Mouse (Mus musculus): Measurements from ENCODE around the gene Slc3a1. TPM values are rescaled to one million over a fixed set of nuclear protein-coding genes. Genes with fewer than 3 reads are reported as not detected.

The Slc3a1 gene
- polyA plus RNA-seq, 1 experiment from 2014 or later, result 0.21 TPM

- H3K4me1 ChIP-seq (ENCODE audit: control insufficient read depth, insufficient read depth, low read length), result no peaks in the 10 kb centered on the region
- no peak for ATAC-seq (ENCODE audit: insufficient read depth, low FRiP score, low TSS enrichment)
- no peak overlapping the region for H3K9ac ChIP-seq (ENCODE audit: low read length)
- no peaks in the 10 kb centered on the region for H3K9me3 ChIP-seq (ENCODE audit: control insufficient read depth, low read length)
- no peak overlapping the region for H3K4me3 ChIP-seq (ENCODE audit: low read depth, low read length)
- H3K36me3 ChIP-seq (ENCODE audit: control insufficient read depth, insufficient read depth, low read length), result no peaks in the 10 kb centered on the region
- no peaks in the 10 kb centered on the region for H3K27me3 ChIP-seq (ENCODE audit: control insufficient read depth, insufficient read depth, low read length)
- no peak for DNase-seq (ENCODE audit: low spot score)
- no peak overlapping the region for H3K4me2 ChIP-seq (ENCODE audit: low read depth)
- WGBS, result 83% methylated on average over 6 of the region's 6 CpGs
- H3K27ac ChIP-seq (ENCODE audit: low read depth, low read length), result no peak overlapping the region
Measured at GRCm38 (mm10) chr17:85042419-85042818, 14.2 kb downstream of the Slc3a1 start.

- ATAC-seq (ENCODE audit: insufficient read depth, low FRiP score, low TSS enrichment) (no peak), DNase-seq (ENCODE audit: low spot score) (no peak)
- WGBS, result 78% methylated on average over 6 of the region's 6 CpGs
Measured at GRCm38 (mm10) chr17:85043404-85043816, 15.2 kb downstream of the Slc3a1 start.

GRCm38 (mm10) chr17:85044466-85044865 lies 16.3 kb downstream of the Slc3a1 start:
- WGBS, result 90% methylated on average over 5 of the region's 5 CpGs
- no peaks in the 10 kb centered on the region for H3K36me3 ChIP-seq (ENCODE audit: control insufficient read depth, insufficient read depth, low read length)
- no peak for DNase-seq (ENCODE audit: low spot score)
- no peak for ATAC-seq (ENCODE audit: insufficient read depth, low FRiP score, low TSS enrichment)
- no peaks in the 10 kb centered on the region for H3K27me3 ChIP-seq (ENCODE audit: control insufficient read depth, insufficient read depth, low read length)
- H3K4me2 ChIP-seq (ENCODE audit: low read depth), result no peak overlapping the region
- H3K4me3 ChIP-seq (ENCODE audit: low read depth, low read length), result no peak overlapping the region
- H3K27ac ChIP-seq (ENCODE audit: low read depth, low read length), result no peak overlapping the region
- H3K9ac ChIP-seq (ENCODE audit: low read length), result no peak overlapping the region
- H3K9me3 ChIP-seq (ENCODE audit: control insufficient read depth, low read length), result no peaks in the 10 kb centered on the region
- no peaks in the 10 kb centered on the region for H3K4me1 ChIP-seq (ENCODE audit: control insufficient read depth, insufficient read depth, low read length)

More at GRCm38 (mm10) chr17:85043404-85043816, 15.2 kb downstream of the Slc3a1 start:
- no peaks in the 10 kb centered on the region for H3K36me3 ChIP-seq (ENCODE audit: control insufficient read depth, insufficient read depth, low read length)
- no peaks in the 10 kb centered on the region for H3K9me3 ChIP-seq (ENCODE audit: control insufficient read depth, low read length)
- no peak overlapping the region for H3K9ac ChIP-seq (ENCODE audit: low read length)
- no peaks in the 10 kb centered on the region for H3K27me3 ChIP-seq (ENCODE audit: control insufficient read depth, insufficient read depth, low read length)
- H3K4me3 ChIP-seq (ENCODE audit: low read depth, low read length), result no peak overlapping the region
- no peaks in the 10 kb centered on the region for H3K4me1 ChIP-seq (ENCODE audit: control insufficient read depth, insufficient read depth, low read length)
- H3K27ac ChIP-seq (ENCODE audit: low read depth, low read length), result no peak overlapping the region
- no peak overlapping the region for H3K4me2 ChIP-seq (ENCODE audit: low read depth)

GRCm38 (mm10) chr17:85045160-85045559 lies 17.0 kb downstream of the Slc3a1 start:
- Histone ChIP-seq H3K4me2 (ENCODE audit: low read depth) (no peak overlapping the region), H3K36me3 (ENCODE audit: control insufficient read depth, insufficient read depth, low read length) (no peaks in the 10 kb centered on the region), H3K4me1 (ENCODE audit: control insufficient read depth, insufficient read depth, low read length) (no peaks in the 10 kb centered on the region), H3K9me3 (ENCODE audit: control insufficient read depth, low read length) (no peaks in the 10 kb centered on the region), H3K27me3 (ENCODE audit: control insufficient read depth, insufficient read depth, low read length) (no peaks in the 10 kb centered on the region), H3K27ac (ENCODE audit: low read depth, low read length) (no peak overlapping the region), H3K9ac (ENCODE audit: low read length) (no peak overlapping the region), H3K4me3 (ENCODE audit: low read depth, low read length) (no peak overlapping the region)
- WGBS, result 89% methylated on average over 12 of the region's 12 CpGs
- ATAC-seq (ENCODE audit: insufficient read depth, low FRiP score, low TSS enrichment), result no peak
- DNase-seq (ENCODE audit: low spot score), result no peak

- DNase-seq (ENCODE audit: low spot score) (no peak), ATAC-seq (ENCODE audit: insufficient read depth, low FRiP score, low TSS enrichment) (no peak)
- Histone ChIP-seq H3K4me1 (ENCODE audit: control insufficient read depth, insufficient read depth, low read length) (no peaks in the 10 kb centered on the region), H3K4me3 (ENCODE audit: low read depth, low read length) (no peak overlapping the region), H3K9ac (ENCODE audit: low read length) (no peak overlapping the region), H3K27ac (ENCODE audit: low read depth, low read length) (no peak overlapping the region), H3K4me2 (ENCODE audit: low read depth) (no peak overlapping the region), H3K36me3 (ENCODE audit: control insufficient read depth, insufficient read depth, low read length) (no peaks in the 10 kb centered on the region), H3K27me3 (ENCODE audit: control insufficient read depth, insufficient read depth, low read length) (no peaks in the 10 kb centered on the region), H3K9me3 (ENCODE audit: control insufficient read depth, low read length) (no peaks in the 10 kb centered on the region)
- WGBS, result 94% methylated on average over 5 of the region's 5 CpGs
Measured at GRCm38 (mm10) chr17:85048379-85048778, 20.2 kb downstream of the Slc3a1 start.

GRCm38 (mm10) chr17:85058276-85058675 lies 30.1 kb downstream of the Slc3a1 start:
- Histone ChIP-seq H3K27ac (ENCODE audit: low read depth, low read length) (no peak overlapping the region), H3K9ac (ENCODE audit: low read length) (no peak overlapping the region), H3K27me3 (ENCODE audit: control insufficient read depth, insufficient read depth, low read length) (no peaks in the 10 kb centered on the region), H3K4me2 (ENCODE audit: low read depth) (no peak overlapping the region), H3K36me3 (ENCODE audit: control insufficient read depth, insufficient read depth, low read length) (0 out of 2 replicates have a peak, but pooled peaks cover 2% of the 10 kb centered on the region), H3K4me3 (ENCODE audit: low read depth, low read length) (no peak overlapping the region), H3K4me1 (ENCODE audit: control insufficient read depth, insufficient read depth, low read length) (no peaks in the 10 kb centered on the region), H3K9me3 (ENCODE audit: control insufficient read depth, low read length) (no peaks in the 10 kb centered on the region)
- ATAC-seq (ENCODE audit: insufficient read depth, low FRiP score, low TSS enrichment) (no peak), DNase-seq (ENCODE audit: low spot score) (no peak)
- 91% methylated on average over 7 of the region's 7 CpGs for WGBS

- Histone ChIP-seq H3K9me3 (ENCODE audit: control insufficient read depth, low read length) (no peaks in the 10 kb centered on the region), H3K27ac (ENCODE audit: low read depth, low read length) (no peak overlapping the region), H3K36me3 (ENCODE audit: control insufficient read depth, insufficient read depth, low read length) (0 out of 2 replicates have a peak, but pooled peaks cover 2% of the 10 kb centered on the region), H3K27me3 (ENCODE audit: control insufficient read depth, insufficient read depth, low read length) (no peaks in the 10 kb centered on the region), H3K9ac (ENCODE audit: low read length) (no peak overlapping the region), H3K4me2 (ENCODE audit: low read depth) (no peak overlapping the region), H3K4me1 (ENCODE audit: control insufficient read depth, insufficient read depth, low read length) (no peaks in the 10 kb centered on the region), H3K4me3 (ENCODE audit: low read depth, low read length) (no peak overlapping the region)
- no peak for DNase-seq (ENCODE audit: low spot score)
- ATAC-seq (ENCODE audit: insufficient read depth, low FRiP score, low TSS enrichment), result no peak
- 94% methylated on average over 6 of the region's 6 CpGs for WGBS
Measured at GRCm38 (mm10) chr17:85059136-85059535, 31.0 kb downstream of the Slc3a1 start.

GRCm38 (mm10) chr17:85063560-85063959 lies 35.4 kb downstream of the Slc3a1 start:
- DNase-seq (ENCODE audit: low spot score) (no peak), ATAC-seq (ENCODE audit: insufficient read depth, low FRiP score, low TSS enrichment) (no peak)
- Histone ChIP-seq H3K36me3 (ENCODE audit: control insufficient read depth, insufficient read depth, low read length) (peaks cover 5% of the 10 kb centered on the region), H3K9ac (ENCODE audit: low read length) (no peak overlapping the region), H3K4me2 (ENCODE audit: low read depth) (no peak overlapping the region), H3K27ac (ENCODE audit: low read depth, low read length) (no peak overlapping the region), H3K27me3 (ENCODE audit: control insufficient read depth, insufficient read depth, low read length) (no peaks in the 10 kb centered on the region), H3K9me3 (ENCODE audit: control insufficient read depth, low read length) (no peaks in the 10 kb centered on the region), H3K4me1 (ENCODE audit: control insufficient read depth, insufficient read depth, low read length) (no peaks in the 10 kb centered on the region), H3K4me3 (ENCODE audit: low read depth, low read length) (no peak overlapping the region)
- 92% methylated on average over 7 of the region's 7 CpGs for WGBS

- peaks cover 5% of the 10 kb centered on the region for H3K36me3 ChIP-seq (ENCODE audit: control insufficient read depth, insufficient read depth, low read length)
- H3K4me1 ChIP-seq (ENCODE audit: control insufficient read depth, insufficient read depth, low read length), result peaks cover under 1% of the 10 kb centered on the region; the same call in 1 of the 2 replicates
- no peak overlapping the region for H3K9ac ChIP-seq (ENCODE audit: low read length)
- H3K27me3 ChIP-seq (ENCODE audit: control insufficient read depth, insufficient read depth, low read length), result no peaks in the 10 kb centered on the region
- H3K27ac ChIP-seq (ENCODE audit: low read depth, low read length), result no peak overlapping the region
- no peaks in the 10 kb centered on the region for H3K9me3 ChIP-seq (ENCODE audit: control insufficient read depth, low read length)
- no peak overlapping the region for H3K4me3 ChIP-seq (ENCODE audit: low read depth, low read length)
- H3K4me2 ChIP-seq (ENCODE audit: low read depth), result no peak overlapping the region
- DNase-seq (ENCODE audit: low spot score) (no peak), ATAC-seq (ENCODE audit: insufficient read depth, low FRiP score, low TSS enrichment) (no peak)
- WGBS, result 98% methylated on average over 7 of the region's 7 CpGs
Measured at GRCm38 (mm10) chr17:85067331-85067730, 39.2 kb downstream of the Slc3a1 start.
